Comparison of ENCODE assay signal across 1 mouse cellular context in the genomic region with DNA sequence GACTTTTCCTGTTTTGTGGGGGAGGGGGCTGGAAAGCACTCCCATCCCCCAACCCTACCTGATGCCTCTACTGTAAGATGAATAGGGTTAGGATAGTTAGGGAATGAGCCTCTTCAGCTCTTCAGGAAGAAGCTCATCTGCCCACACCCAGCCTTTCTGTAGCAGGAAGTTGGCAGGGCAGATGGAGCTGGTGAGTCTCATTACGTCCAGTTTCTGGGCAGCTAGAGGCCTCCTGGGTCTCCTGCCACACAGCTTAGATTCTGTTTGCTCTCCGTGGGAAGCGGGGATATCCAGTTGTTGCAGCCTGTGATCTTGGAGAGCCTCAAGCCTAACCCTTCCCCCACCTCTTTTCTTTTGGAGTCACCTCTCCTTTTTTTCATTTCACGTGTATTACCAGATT.
TF ChIP-seq lines count a peak whose summit lies in the region.

No protein-coding gene starts in this region.

TF ChIP-seq in CH12.LX, 34 proteins besides CTCF, POLR2A, EP300 and RAD21:
- TF ChIP-seq SIN3A (IDR thresholded peaks at IDR 0.05; ENCODE audit: low read length) = no peak
- TF ChIP-seq CHD2 (IDR thresholded peaks at IDR 0.05; ENCODE audit: low read length) = peak; percentile 70; the same call in 1 of the 2 replicates
- TF ChIP-seq USF2 (conservative IDR thresholded peaks at IDR 0.05; ENCODE audit: low read depth, low read length) = no peak
